Mouse (Mus musculus): ENCODE data around the gene Spata16. TPM values are rescaled to one million over a fixed set of nuclear protein-coding genes. Genes with fewer than 3 reads are reported as not detected.

Spata16 gene
- total RNA-seq, 2 experiments from 2014 or later: not detected

GRCm38 (mm10) chr3:26834178-26835050 lies 197.0 kb downstream of the Spata16 start:
- peak; percentile 6 for DNase-seq

- no peak for DNase-seq
Measured at GRCm38 (mm10) chr3:26835051-26835755, 197.8 kb downstream of the Spata16 start.

- no peak for DNase-seq
Measured at GRCm38 (mm10) chr3:26845041-26845440, 207.6 kb downstream of the Spata16 start.

GRCm38 (mm10) chr3:26847935-26848334 lies 210.5 kb downstream of the Spata16 start:
- DNase-seq: no peak

- DNase-seq: no peak
Measured at GRCm38 (mm10) chr3:26850207-26850606, 212.8 kb downstream of the Spata16 start.

GRCm38 (mm10) chr3:26850691-26851563 lies 213.5 kb downstream of the Spata16 start:
- no peak for DNase-seq

GRCm38 (mm10) chr3:26853557-26853956 lies 216.1 kb downstream of the Spata16 start:
- DNase-seq: no peak

GRCm38 (mm10) chr3:26874706-26875105 lies 237.3 kb downstream of the Spata16 start:
- no peak for DNase-seq

- no peak for DNase-seq
Measured at GRCm38 (mm10) chr3:26877291-26877690, 239.9 kb downstream of the Spata16 start.

- no peak for DNase-seq
Measured at GRCm38 (mm10) chr3:26916607-26917006, 279.2 kb downstream of the Spata16 start.

- DNase-seq: no peak
Measured at GRCm38 (mm10) chr3:26920986-26921385, 283.6 kb downstream of the Spata16 start.

- DNase-seq: no peak
Measured at GRCm38 (mm10) chr3:26921576-26921975, 284.2 kb downstream of the Spata16 start.

GRCm38 (mm10) chr3:26923391-26923790 lies 286.0 kb downstream of the Spata16 start:
- DNase-seq: no peak

GRCm38 (mm10) chr3:26924212-26924611 lies 286.8 kb downstream of the Spata16 start:
- no peak for DNase-seq

GRCm38 (mm10) chr3:26933079-26933478 lies 295.7 kb downstream of the Spata16 start:
- no peak for DNase-seq

- no peak for DNase-seq
Measured at GRCm38 (mm10) chr3:26936897-26937590, 299.6 kb downstream of the Spata16 start.

- no peak for DNase-seq
Measured at GRCm38 (mm10) chr3:26966776-26967175, 329.4 kb downstream of the Spata16 start.

GRCm38 (mm10) chr3:26968852-26969513 lies 331.6 kb downstream of the Spata16 start:
- DNase-seq: no peak

- no peak for DNase-seq
Measured at GRCm38 (mm10) chr3:26970529-26970928, 333.1 kb downstream of the Spata16 start.

- DNase-seq: no peak
Measured at GRCm38 (mm10) chr3:26971276-26971675, 333.9 kb downstream of the Spata16 start.

- peak; percentile 7 for DNase-seq
Measured at GRCm38 (mm10) chr3:26972105-26972504, 334.7 kb downstream of the Spata16 start.

All from heart, postnatal 4 days (tissue).